Mouse (Mus musculus) CH12.LX (cell line): ENCODE measurements around the gene Gin1.
A peak's percentile ranks its signal among the peaks of the same experiment; 100 is the strongest.

Experiments
- CTCF ChIP-seq, 2 experiments: IDR thresholded peaks in 1 of 2; conservative IDR thresholded peaks in 1 of 2; 2 replicates each; pipeline ENCODE4 v1.5.1; 2011 to 2012; ENCODE audit warnings: low read depth in 2 of 2, low read length in 2 of 2, improper control_type of control experiment in 1 of 2, inconsistent platforms in 1 of 2, mild to moderate bottlenecking in 1 of 2, moderate library complexity in 1 of 2
- ELF1 ChIP-seq: IDR thresholded peaks from 2 replicates; pipeline ENCODE4 v1.6.1; 2014; ENCODE audit warnings: low read depth, mild to moderate bottlenecking, inconsistent platforms, low read length, improper control_type of control experiment
- HCFC1 ChIP-seq: IDR thresholded peaks from 2 replicates; pipeline ENCODE4 v1.6.1; 2012; ENCODE audit warnings: low read depth, mild to moderate bottlenecking, inconsistent platforms, low read length, improper control_type of control experiment
- MAFK ChIP-seq: IDR thresholded peaks from 2 replicates; pipeline ENCODE4 v1.6.1; 2011; ENCODE audit warnings: low read length, improper control_type of control experiment; ENCODE audit not compliant: insufficient replicate concordance
- MEF2A ChIP-seq: IDR thresholded peaks from 2 replicates; pipeline ENCODE4 v1.6.1; 2014; ENCODE audit warnings: low read depth, mild to moderate bottlenecking, inconsistent platforms, low read length, improper control_type of control experiment, borderline replicate concordance
- NELFE ChIP-seq: IDR thresholded peaks from 2 replicates; pipeline ENCODE4 v1.6.1; 2011; ENCODE audit warnings: low read depth, low read length, improper control_type of control experiment
- PAX5 ChIP-seq: IDR thresholded peaks from 2 replicates; pipeline ENCODE4 v1.6.1; 2012; ENCODE audit warnings: low read length, inconsistent platforms, mixed read lengths
- POLR2A ChIP-seq: IDR thresholded peaks from 2 replicates; pipeline ENCODE4 v1.6.1; 2011; ENCODE audit warnings: low read depth, mild to moderate bottlenecking, improper control_type of control experiment, low read length
- RAD21 ChIP-seq: IDR thresholded peaks from 2 replicates; pipeline ENCODE4 v1.6.1; 2011; ENCODE audit warnings: low read depth, mild to moderate bottlenecking, low read length, improper control_type of control experiment, moderate library complexity
- UBTF ChIP-seq: IDR thresholded peaks from 2 replicates; pipeline ENCODE4 v1.6.1; 2012; ENCODE audit warnings: low read depth, mild to moderate bottlenecking, inconsistent platforms, low read length, improper control_type of control experiment, moderate library complexity
- ZC3H11A ChIP-seq: IDR thresholded peaks from 2 replicates; pipeline ENCODE4 v1.6.1; 2012; ENCODE audit warnings: low read depth, mild to moderate bottlenecking, inconsistent platforms, low read length, improper control_type of control experiment

GRCm38 (mm10) chr1:97769904-97770753 lies at the start of gene Gin1, which contains the start of gene Ppip5k2:
- TF ChIP-seq PAX5 (no peak), ELF1 (peak; percentile 94), CTCF (conservative IDR thresholded peaks at IDR 0.05 in 1 of 2, IDR thresholded peaks at IDR 0.05 in 1 of 2; ENCODE audit: low read depth in 2 of 2, low read length in 2 of 2) (peak in 1 of 2 experiments; percentile 45; a peak in 2 of 4 replicates), POLR2A (peak; percentile 77), ZC3H11A (no peak), UBTF (peak; percentile 60), NELFE (peak; percentile 76), HCFC1 (peak; percentile 97), MAFK (peak; percentile 35; the same call in 1 of the 2 replicates), RAD21 (no peak), MEF2A (peak; percentile 79)
